Mouse (Mus musculus) liver, postnatal 0 days (tissue): Measurements from ENCODE around the gene Klhdc4.

ENCODE experiments used
- CTCF ChIP-seq: sonication (generic); IDR thresholded peaks from 2 replicates; pipeline ENCODE4 v1.5.1; 2016; ENCODE audit warnings: antibody characterized with exemption, low read depth
- EP300 ChIP-seq: IDR thresholded peaks from 2 replicates; pipeline ENCODE4 v1.6.1; 2016; ENCODE audit warnings: antibody characterized with exemption, low read depth, mild to moderate bottlenecking

GRCm38 (mm10) chr8:121877212-121877611 lies 47.8 kb upstream of the Klhdc4 start:
- TF ChIP-seq CTCF (no peak), EP300 (no peak)
